ENCODE assay signal across 18 mouse cellular contexts in genomic region chr8:110881741-110882310, GRCm38 (mm10). TPM values are rescaled to one million over a fixed set of nuclear protein-coding genes. Genes with fewer than 3 reads are reported as not detected.
A peak's percentile ranks its signal among the peaks of the same experiment; 100 is the strongest.
DNase-seq lines count a peak whose midpoint lies in the region; ATAC-seq lines count a peak whose summit lies in the region.
"Had no signal": no experiment of that assay in that cellular context is flagged by ENCODE, and none has a peak within 500 bp of the region (broad histone marks: within the 10 kb centered on the region; RNA-seq: fewer than 3 reads in every experiment).

No protein-coding gene starts in this region.

- H3K36me3 ChIP-seq in heart, embryonic 11.5 days (ENCODE audit: control insufficient read depth, insufficient read depth, low read length), result peaks cover 56% of the 10 kb centered on the region

- DNase-seq in layer of hippocampus, adult 11-12 months (ENCODE audit: low spot score), result peak; percentile 29
- DNase-seq in layer of hippocampus, postnatal 14 days (ENCODE audit: low spot score in 2 of 2), result no peak
- DNase-seq in right cerebral cortex, postnatal 25 days, result peak; percentile 54
- no peak for DNase-seq in right cerebral cortex, postnatal 4 days
- DNase-seq in cerebellum, adult 9-10 months, result peak; percentile 95
- DNase-seq in telencephalon, adult 2 months (ENCODE audit: low read depth, low spot score), result peak; percentile 54
- DNase-seq in adipocyte (ENCODE audit: low spot score), result no peak
- DNase-seq: heart, postnatal 10 days; kidney, adult 11 months; kidney, postnatal 10 days; liver; lung, postnatal 10 days; thymus, postnatal 36 days had no signal

- H3K9ac ChIP-seq in heart, embryonic 11.5 days (ENCODE audit: low read depth, low read length), result no peak overlapping the region
- H3K9ac ChIP-seq: midbrain, embryonic 12.5 days had no signal

- H3K4me2 ChIP-seq in heart, embryonic 11.5 days, result no peak overlapping the region
- H3K4me2 ChIP-seq: midbrain, embryonic 12.5 days had no signal

- no peaks in the 10 kb centered on the region for H3K4me1 ChIP-seq in heart, embryonic 11.5 days (ENCODE audit: control insufficient read depth, insufficient read depth, low read length)
- H3K4me1 ChIP-seq: embryonic facial prominence, embryonic 10.5 days; heart, embryonic 10.5 days; midbrain, embryonic 12.5 days had no signal

- WGBS in heart, embryonic 11.5 days (ENCODE audit: insufficient replicate concordance), result 95% methylated on average over 10 of the region's 10 CpGs

- no peaks in the 10 kb centered on the region for H3K27me3 ChIP-seq in heart, embryonic 11.5 days (ENCODE audit: control insufficient read depth, insufficient read depth, low read length)
- H3K27me3 ChIP-seq: midbrain, embryonic 12.5 days had no signal

- no peak overlapping the region for H3K4me3 ChIP-seq in heart, embryonic 11.5 days (ENCODE audit: low read depth, low read length)
- H3K4me3 ChIP-seq: embryonic facial prominence, embryonic 10.5 days; heart, embryonic 10.5 days; layer of hippocampus, adult 2 months; midbrain, embryonic 12.5 days had no signal

- ATAC-seq in heart, embryonic 11.5 days (replicated peaks; ENCODE audit: insufficient number of reproducible peaks, low FRiP score, low TSS enrichment), result no peak

- no peaks in the 10 kb centered on the region for H3K9me3 ChIP-seq in heart, embryonic 11.5 days (replicated peaks; ENCODE audit: control insufficient read depth, low read length)
- H3K9me3 ChIP-seq: embryonic facial prominence, embryonic 10.5 days; heart, embryonic 10.5 days; midbrain, embryonic 12.5 days had no signal

- H3K27ac ChIP-seq in heart, embryonic 11.5 days (ENCODE audit: low read depth, low read length), result no peak overlapping the region
- H3K27ac ChIP-seq: embryonic facial prominence, embryonic 10.5 days; heart, embryonic 10.5 days; layer of hippocampus, adult 2 months; midbrain, embryonic 12.5 days had no signal

RNA-seq across cellular contexts. Expression of gene Fuk, which starts 20.5 kb away (rescaled TPM):
- 10 to 100 TPM; 16.9 to 18.1 TPM for total RNA-seq in layer of hippocampus, postnatal 14 days (2021)
- polyA plus RNA-seq in heart, embryonic 11.5 days (2014; fragmentation: Nextera tagmentation; extraction: Ambion mirVana), result 5.1 and 5.7 TPM in 2 replicates

RNA-seq across cellular contexts. Expression of gene Sf3b3, which starts 35.2 kb away (rescaled TPM):
- 10 to 100 TPM; 59.2 to 61.3 TPM for total RNA-seq in layer of hippocampus, postnatal 14 days (2021)
- 92.8 and 112 TPM in 2 replicates for polyA plus RNA-seq in heart, embryonic 11.5 days (2014; fragmentation: Nextera tagmentation; extraction: Ambion mirVana)

RNA-seq across cellular contexts. Expression of gene Cog4, which starts 35.4 kb away (rescaled TPM):
- total RNA-seq in layer of hippocampus, postnatal 14 days (2021), result 10 to 100 TPM; 60.8 to 65.7 TPM
- polyA plus RNA-seq in heart, embryonic 11.5 days (2014; fragmentation: Nextera tagmentation; extraction: Ambion mirVana), result 62.8 and 64.2 TPM in 2 replicates

RNA-seq across cellular contexts. Expression of gene St3gal2, which starts 37.9 kb away (rescaled TPM):
- total RNA-seq in layer of hippocampus, postnatal 14 days (2021), result 10 to 100 TPM; 92.7 to 95.8 TPM
- 11.9 TPM in 2 replicates for polyA plus RNA-seq in heart, embryonic 11.5 days (2014; fragmentation: Nextera tagmentation; extraction: Ambion mirVana)

Comparison
In these comparisons a context has a peak if more than half of its experiments do, and no peak if none do; other contexts are left out.
1. DNase-seq: peak in layer of hippocampus, adult 11-12 months (single experiment), right cerebral cortex, postnatal 25 days (single experiment), cerebellum, adult 9-10 months (single experiment) and telencephalon, adult 2 months (single experiment); none in layer of hippocampus, postnatal 14 days (0 of 2), right cerebral cortex, postnatal 4 days (single experiment) and adipocyte (single experiment).